Mouse (Mus musculus) hindbrain, embryonic 14.5 days (tissue): Measurements from ENCODE around the gene Bhlha15. TPM values are rescaled to one million over a fixed set of nuclear protein-coding genes. Genes with fewer than 3 reads are reported as not detected.

ENCODE experiments used
- ATAC-seq: fragments of 200-750 bp; cut with Nextera tagmentation; 2 replicates; pipeline ENCODE4 v1.8.0; 2017; ENCODE audit warnings: moderate number of reproducible peaks, mild to moderate bottlenecking, moderate TSS enrichment, moderate library complexity; ENCODE audit not compliant: low FRiP score
- DNase-seq: peaks from one replicate; pipeline ENCODE4 v3.0.0-alpha.2; 2015; ENCODE audit warnings: low spot score
- H3K27ac ChIP-seq: fragments of 300-500 bp; sonication (generic); 2 replicates; pipeline ENCODE4 v1.5.1; 2014; ENCODE audit warnings: mild to moderate bottlenecking, moderate library complexity
- H3K27me3 ChIP-seq: fragments of 300-500 bp; sonication (generic); 2 replicates; pipeline ENCODE4 v1.6.1; 2014; ENCODE audit warnings: mild to moderate bottlenecking, low read length, mixed read lengths; ENCODE audit not compliant: control insufficient read depth, insufficient read depth
- H3K36me3 ChIP-seq: fragments of 300-500 bp; sonication (generic); replicated peaks from 2 replicates; pipeline ENCODE4 v1.6.1; 2014; ENCODE audit not compliant: control insufficient read depth, insufficient read depth
- H3K4me1 ChIP-seq: fragments of 300-500 bp; sonication (generic); replicated peaks from 2 replicates; pipeline ENCODE4 v1.6.1; 2014; ENCODE audit warnings: antibody characterized with exemption, low read length, mixed read lengths; ENCODE audit not compliant: control insufficient read depth, insufficient read depth
- H3K4me2 ChIP-seq: fragments of 300-500 bp; sonication (generic); replicated peaks from 2 replicates; pipeline ENCODE4 v1.6.1; 2014; ENCODE audit warnings: mild to moderate bottlenecking, moderate library complexity
- H3K4me3 ChIP-seq: fragments of 300-500 bp; sonication (generic); replicated peaks from 2 replicates; pipeline ENCODE4 v1.5.1; 2014; ENCODE audit warnings: mild to moderate bottlenecking, low read length
- H3K9ac ChIP-seq: fragments of 300-500 bp; sonication (generic); 2 replicates; pipeline ENCODE4 v1.6.1; 2014
- H3K9me3 ChIP-seq: fragments of 300-500 bp; sonication (generic); 2 replicates; pipeline ENCODE4 v1.6.1; 2016; ENCODE audit warnings: low read length; ENCODE audit not compliant: control insufficient read depth
- WGBS: fragments of 180-500 bp; shearing (Covaris S2); extraction: QIAGEN DNeasy Blood & Tissue Kit; methylation state at CpG from one replicate; pipeline ENCODE4 v1.1.7; 2014; 5-methylcytosine and 5-hydroxymethylcytosine counted together
- polyA plus RNA-seq: library from polyadenylated mRNA; unstranded; fragments of >200 nt; fragmentation: Nextera tagmentation; extraction: Ambion mirVana; gene quantifications from 2 replicates; pipeline ENCODE4 v1.2.1, GENCODE M21; 2014

The Bhlha15 gene
- polyA plus RNA-seq, result 0.11 and 0.12 TPM in 2 replicates

DNA sequence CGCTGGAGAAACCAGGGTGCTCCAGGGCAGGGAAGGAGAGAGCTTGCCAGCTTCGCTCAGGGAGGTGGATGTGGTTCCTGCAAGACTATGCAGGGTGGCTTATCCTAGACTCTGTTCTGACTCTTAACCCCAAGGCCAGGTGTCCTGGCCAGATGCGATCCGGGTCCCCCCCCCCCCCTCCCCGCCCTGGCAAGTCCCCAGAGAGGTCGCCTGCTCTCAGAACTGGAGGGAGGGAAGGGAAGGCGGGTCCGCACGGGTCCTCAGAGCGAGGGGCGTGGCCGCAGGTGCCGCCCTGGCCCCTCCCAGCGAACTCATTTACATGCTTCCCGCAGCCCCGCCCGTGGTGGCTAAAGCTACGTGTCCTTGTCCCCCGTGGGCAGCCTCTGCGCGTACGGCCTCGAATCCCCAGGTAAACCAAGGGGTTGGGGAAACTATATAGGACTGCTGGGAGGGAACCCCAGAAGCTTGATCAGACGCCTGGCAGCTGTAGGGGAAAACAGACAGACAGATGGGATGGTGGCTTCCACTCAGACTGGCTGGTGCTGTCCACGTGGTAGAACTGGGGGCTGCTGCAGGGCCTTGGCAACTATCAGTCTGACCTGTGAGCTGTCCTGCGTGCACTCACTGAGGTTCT, at the start of gene Bhlha15:
Gene Bhlha15 (plus strand): TSS at position 337 of the 634 bp plus-strand sequence.
- peak within 1 kb of the TSS; percentile 19 for H3K9ac ChIP-seq
- peaks cover 26% of the 10 kb centered on the region for H3K36me3 ChIP-seq
- H3K27ac ChIP-seq, result no peak within 1 kb of the TSS
- no peaks in the 10 kb centered on the region for H3K9me3 ChIP-seq
- no peaks in the 10 kb centered on the region for H3K27me3 ChIP-seq
- DNase-seq (no peak), ATAC-seq (no peak; the same call in 1 of the 2 replicates)
- H3K4me2 ChIP-seq, result peak within 1 kb of the TSS; percentile 47
- H3K4me1 ChIP-seq, result no peaks in the 10 kb centered on the region; the same call in 1 of the 2 replicates
- 0 out of 2 replicates have a peak within 1 kb of the TSS, but pooled peaks have one; percentile 9 for H3K4me3 ChIP-seq
- WGBS, result 5% methylated on average over 24 of the region's 26 CpGs

DNA sequence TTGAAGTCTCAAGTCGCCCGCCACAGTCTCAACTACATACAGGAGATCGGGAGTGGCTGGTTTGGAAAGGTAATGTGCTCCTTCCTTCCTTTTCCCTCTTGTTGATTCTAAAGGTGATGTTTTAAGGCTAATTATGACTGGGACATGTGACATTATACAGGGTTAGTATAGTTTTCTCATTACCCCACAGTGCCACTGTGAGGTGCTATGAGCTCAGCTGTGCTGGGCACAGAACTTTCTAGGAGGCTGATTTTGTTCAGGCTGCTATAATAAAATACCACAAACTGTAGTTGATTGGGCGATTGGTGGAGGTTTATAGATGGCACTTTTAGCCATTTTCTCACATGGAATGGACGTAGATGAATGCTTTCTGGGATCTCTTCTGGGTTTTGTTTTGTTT, 46.6 kb upstream of the Bhlha15 start:
- ATAC-seq, result no peak
- H3K9me3 ChIP-seq, result no peaks in the 10 kb centered on the region
- peaks cover 58% of the 10 kb centered on the region for H3K36me3 ChIP-seq
- H3K4me2 ChIP-seq, result no peak overlapping the region
- H3K27ac ChIP-seq, result no peak overlapping the region
- 96% methylated on average over 5 of the region's 5 CpGs for WGBS
- no peaks in the 10 kb centered on the region for H3K4me1 ChIP-seq
- H3K4me3 ChIP-seq, result no peak overlapping the region
- H3K27me3 ChIP-seq, result no peaks in the 10 kb centered on the region
- H3K9ac ChIP-seq, result no peak overlapping the region
- DNase-seq, result no peak

- no peak for DNase-seq
- no peak for ATAC-seq
- Histone ChIP-seq H3K9ac (no peak overlapping the region), H3K4me2 (no peak overlapping the region), H3K4me1 (no peaks in the 10 kb centered on the region), H3K4me3 (no peak overlapping the region), H3K27me3 (no peaks in the 10 kb centered on the region), H3K9me3 (no peaks in the 10 kb centered on the region), H3K36me3 (peaks cover 72% of the 10 kb centered on the region), H3K27ac (no peak overlapping the region)
These were observed 43.2 kb upstream of the Bhlha15 start for GRCm38 (mm10) chr5:144146898-144147297.

DNA sequence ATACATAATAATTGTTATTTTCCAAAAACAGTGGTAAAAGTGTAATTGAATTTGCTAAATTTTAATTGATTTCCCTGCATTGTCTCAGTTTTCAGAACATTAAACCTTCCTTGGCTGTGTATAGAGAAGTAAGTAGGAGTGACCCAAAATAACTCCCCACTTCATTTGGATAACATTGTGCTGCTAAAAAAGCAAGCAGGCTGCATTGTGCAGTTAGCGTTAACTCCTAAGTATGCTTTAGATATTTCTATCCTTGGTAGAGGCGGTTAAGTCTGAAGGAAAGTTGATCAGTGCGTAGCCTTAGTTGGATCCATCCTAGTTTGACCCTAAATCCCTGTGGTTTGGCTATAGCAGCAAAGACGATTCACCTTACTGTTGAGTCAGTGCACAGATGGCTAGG, 40.6 kb upstream of the Bhlha15 start:
- WGBS, result 94% methylated on average over 4 of the region's 4 CpGs
- no peak overlapping the region for H3K4me2 ChIP-seq
- no peak for ATAC-seq
- no peaks in the 10 kb centered on the region for H3K9me3 ChIP-seq
- H3K27me3 ChIP-seq, result no peaks in the 10 kb centered on the region
- no peaks in the 10 kb centered on the region for H3K4me1 ChIP-seq
- H3K36me3 ChIP-seq, result peaks cover 63% of the 10 kb centered on the region
- H3K27ac ChIP-seq, result no peak overlapping the region
- no peak overlapping the region for H3K4me3 ChIP-seq
- H3K9ac ChIP-seq, result no peak overlapping the region
- no peak for DNase-seq

- 89% methylated on average over 4 of the region's 4 CpGs for WGBS
- no peak overlapping the region for H3K4me2 ChIP-seq
- H3K36me3 ChIP-seq, result peaks cover 48% of the 10 kb centered on the region
- H3K9ac ChIP-seq, result no peak overlapping the region
- no peak overlapping the region for H3K4me3 ChIP-seq
- no peak for DNase-seq
- no peaks in the 10 kb centered on the region for H3K4me1 ChIP-seq
- H3K27ac ChIP-seq, result no peak overlapping the region
- H3K27me3 ChIP-seq, result no peaks in the 10 kb centered on the region
- H3K9me3 ChIP-seq, result no peaks in the 10 kb centered on the region
- no peak for ATAC-seq
These were observed 38.8 kb upstream of the Bhlha15 start for GRCm38 (mm10) chr5:144151270-144151669.

DNA sequence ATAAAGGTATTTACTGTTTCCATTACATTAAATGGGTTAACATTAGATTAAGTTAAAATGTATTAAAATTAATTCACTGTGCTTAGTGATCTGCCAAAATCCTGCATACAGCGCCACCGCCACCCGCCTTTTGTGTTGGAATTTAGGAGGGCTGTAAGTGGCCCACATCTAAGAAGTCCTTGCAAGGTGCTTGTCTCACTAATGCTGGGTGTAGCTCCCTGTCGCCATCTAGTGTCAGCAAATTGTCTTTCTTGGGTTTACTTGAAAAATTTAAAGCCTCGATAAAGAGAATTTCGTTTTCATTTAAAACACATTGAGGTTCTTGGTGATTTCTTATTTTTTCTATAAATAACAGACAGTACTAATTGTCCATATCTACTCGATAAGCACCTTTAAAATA, 35.6 kb upstream of the Bhlha15 start:
- Histone ChIP-seq H3K27me3 (no peaks in the 10 kb centered on the region), H3K9ac (no peak overlapping the region), H3K36me3 (peaks cover 43% of the 10 kb centered on the region), H3K4me2 (no peak overlapping the region), H3K27ac (no peak overlapping the region), H3K9me3 (no peaks in the 10 kb centered on the region), H3K4me3 (no peak overlapping the region), H3K4me1 (no peaks in the 10 kb centered on the region)
- WGBS, result 40% methylated on average over 7 of the region's 7 CpGs
- ATAC-seq (no peak), DNase-seq (peak; percentile 85)

- Histone ChIP-seq H3K9me3 (no peaks in the 10 kb centered on the region), H3K4me3 (no peak overlapping the region), H3K36me3 (peaks cover 41% of the 10 kb centered on the region), H3K27me3 (no peaks in the 10 kb centered on the region), H3K4me2 (no peak overlapping the region), H3K4me1 (no peaks in the 10 kb centered on the region), H3K27ac (peak overlapping the region; percentile 54), H3K9ac (no peak overlapping the region)
- DNase-seq, result peak; percentile 70
- WGBS, result 23% methylated on average over 4 of the region's 4 CpGs
- peak; percentile 62 for ATAC-seq
These were observed 31.5 kb upstream of the Bhlha15 start for GRCm38 (mm10) chr5:144158604-144159003.

- Histone ChIP-seq H3K4me2 (no peak overlapping the region), H3K9me3 (no peaks in the 10 kb centered on the region), H3K27ac (0 out of 2 replicates have a peak overlapping the region, but pooled peaks have one; percentile 54), H3K9ac (no peak overlapping the region), H3K27me3 (no peaks in the 10 kb centered on the region), H3K36me3 (peaks cover 46% of the 10 kb centered on the region), H3K4me1 (no peaks in the 10 kb centered on the region), H3K4me3 (no peak overlapping the region)
- DNase-seq, result no peak
- 87% methylated on average over 8 of the region's 8 CpGs for WGBS
- no peak for ATAC-seq
These were observed 30.9 kb upstream of the Bhlha15 start for GRCm38 (mm10) chr5:144159137-144159536.

DNA sequence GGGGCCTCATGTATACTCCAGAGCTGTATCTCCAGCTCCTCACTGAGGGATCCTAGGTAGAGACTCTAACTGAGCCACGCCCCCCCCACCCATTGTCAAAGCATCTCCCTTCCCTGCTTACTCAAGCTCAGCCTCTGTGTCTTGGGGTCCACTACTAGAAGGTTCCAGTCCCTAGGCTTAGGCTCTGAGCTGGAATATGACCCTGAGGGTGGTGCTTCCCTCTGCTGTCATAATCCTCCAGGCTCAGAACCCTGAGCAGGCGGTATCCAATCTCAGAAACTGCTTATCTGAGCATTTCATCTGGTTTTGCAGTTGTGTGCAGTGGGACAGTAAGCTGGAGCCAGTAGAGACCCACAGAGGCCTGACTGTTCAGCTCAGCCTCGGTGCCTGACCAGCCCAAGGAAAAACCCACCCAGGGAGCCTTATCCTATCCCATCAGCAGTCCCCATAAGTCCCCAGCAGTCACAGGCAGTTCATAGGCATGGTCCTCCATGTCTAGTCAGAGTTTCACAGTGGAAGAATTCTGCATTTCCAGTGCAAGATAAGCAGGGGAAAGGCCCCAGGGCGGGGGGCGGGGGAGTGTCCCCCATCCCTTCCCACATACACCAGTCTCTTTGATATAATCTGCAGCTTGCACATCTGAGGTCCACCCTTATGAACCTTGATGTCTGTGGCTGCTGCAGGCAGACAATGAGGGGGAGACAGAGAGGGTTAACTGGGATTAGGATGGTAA, 27.8 kb upstream of the Bhlha15 start:
- Histone ChIP-seq H3K36me3 (peaks cover 66% of the 10 kb centered on the region), H3K4me1 (no peaks in the 10 kb centered on the region), H3K4me2 (no peak overlapping the region), H3K27me3 (no peaks in the 10 kb centered on the region), H3K27ac (0 out of 2 replicates have a peak overlapping the region, but pooled peaks have one; percentile 5), H3K9ac (no peak overlapping the region), H3K4me3 (no peak overlapping the region), H3K9me3 (no peaks in the 10 kb centered on the region)
- WGBS, result 98% methylated on average over 5 of the region's 5 CpGs
- ATAC-seq (no peak), DNase-seq (no peak)
